Mouse (Mus musculus) frontal cortex, postnatal 10 days (tissue): ENCODE data around the gene Smim15.

Experiments
- DNase-seq, 2 experiments: peaks; one replicate each; pipeline ENCODE4 v3.0.0; 2022; ENCODE audit warnings: low spot score in 2 of 2, mixed read lengths in 1 of 2

Smim15 gene

GRCm38 (mm10) chr13:108063374-108064134, 19.3 kb downstream of the Smim15 start:
- no peak for DNase-seq

GRCm38 (mm10) chr13:108064331-108064730, 20.1 kb downstream of the Smim15 start:
- DNase-seq: no peak

GRCm38 (mm10) chr13:108066021-108066420, 21.8 kb downstream of the Smim15 start:
- DNase-seq: no peak

GRCm38 (mm10) chr13:108069151-108069550, 24.9 kb downstream of the Smim15 start:
- DNase-seq: no peak

- no peak for DNase-seq
Observed at GRCm38 (mm10) chr13:108070171-108070570, 25.9 kb downstream of the Smim15 start.

- DNase-seq: no peak
Observed at GRCm38 (mm10) chr13:108077476-108077875, 33.2 kb downstream of the Smim15 start.

- DNase-seq: no peak
Observed at GRCm38 (mm10) chr13:108077901-108078300, 33.7 kb downstream of the Smim15 start.

GRCm38 (mm10) chr13:108084086-108084485, 39.8 kb downstream of the Smim15 start:
- no peak for DNase-seq

GRCm38 (mm10) chr13:108086036-108086435, 41.8 kb downstream of the Smim15 start:
- no peak for DNase-seq

GRCm38 (mm10) chr13:108086724-108087123, 42.5 kb downstream of the Smim15 start:
- no peak for DNase-seq

GRCm38 (mm10) chr13:108092290-108092689, 48.0 kb downstream of the Smim15 start:
- no peak for DNase-seq

- no peak for DNase-seq
Observed at GRCm38 (mm10) chr13:108094681-108095080, 50.4 kb downstream of the Smim15 start.

GRCm38 (mm10) chr13:108095617-108096016, 51.4 kb downstream of the Smim15 start:
- DNase-seq: peak; percentile 23 to 31

GRCm38 (mm10) chr13:108096446-108096845, 52.2 kb downstream of the Smim15 start:
- DNase-seq: no peak
